Mouse (Mus musculus): ENCODE results near the gene Ttll5. TPM values are rescaled to one million over a fixed set of nuclear protein-coding genes. Genes with fewer than 3 reads are reported as not detected.

The Ttll5 gene
- polyA plus RNA-seq, 2 experiments, result 5.6 to 6.4 TPM

DNA sequence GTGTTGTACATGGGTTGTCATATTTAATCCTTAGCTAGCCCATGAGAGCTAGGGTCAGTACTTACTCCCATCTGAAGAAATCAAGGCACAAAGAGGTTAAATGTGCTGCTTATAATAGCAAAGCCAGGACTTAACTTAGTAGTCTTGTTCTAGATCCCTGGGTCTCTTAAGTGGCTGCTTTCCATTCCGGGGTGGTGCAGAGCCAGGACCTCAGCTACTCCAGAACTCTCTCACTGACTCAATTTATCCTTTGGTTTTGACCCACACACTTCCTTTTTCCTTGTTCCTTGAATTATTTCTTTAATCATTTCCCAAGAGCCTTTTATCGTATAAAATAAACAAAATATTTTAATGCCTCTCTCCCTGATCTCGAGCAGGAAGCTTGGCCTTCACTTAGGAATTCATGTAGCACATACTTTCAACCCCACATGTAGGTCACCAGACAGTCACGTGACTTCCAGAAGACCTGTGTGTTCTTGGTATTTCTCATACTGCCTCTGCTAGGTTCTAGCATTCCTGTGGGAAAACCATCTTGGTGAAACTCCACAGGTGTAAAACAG is 164.4 kb downstream of the Ttll5 start:
- H3K27ac ChIP-seq, result no peak overlapping the region
- no peaks in the 10 kb centered on the region for H3K27me3 ChIP-seq (ENCODE audit: control insufficient read depth, insufficient read depth, low read length)
- no peaks in the 10 kb centered on the region for H3K36me3 ChIP-seq (replicated peaks; ENCODE audit: control insufficient read depth, insufficient read depth, low read depth)
- no peak overlapping the region for H3K4me3 ChIP-seq (ENCODE audit: insufficient read depth in 1 of 2, low read depth in 2 of 2, low read length in 2 of 2)
- no peak overlapping the region for H3K9ac ChIP-seq (replicated peaks)
- H3K4me1 ChIP-seq (replicated peaks; ENCODE audit: control insufficient read depth in 2 of 2, insufficient read depth in 2 of 2, low read length in 1 of 2), result peaks cover 0 to 6% of the 10 kb centered on the region in 2 experiments; a peak in 2 of 4 replicates
- no peak overlapping the region for H3K4me2 ChIP-seq (ENCODE audit: low read depth)
- DNase-seq (ENCODE audit: low read depth in 3 of 3, low spot score in 3 of 3) (no peak), ATAC-seq (ENCODE audit: insufficient read depth) (no peak)
- H3K9me3 ChIP-seq (ENCODE audit: control insufficient read depth, low read length), result no peaks in the 10 kb centered on the region
- no peak for TF ChIP-seq EP300 (IDR thresholded peaks at IDR 0.05; ENCODE audit: low read depth)
- 66% methylated on average over 4 of the region's 4 CpGs for WGBS (ENCODE audit: insufficient replicate concordance)

GRCm38 (mm10) chr12:85992013-85992837 is 167.8 kb downstream of the Ttll5 start:
- DNase-seq (ENCODE audit: low read depth in 3 of 3, low spot score in 3 of 3), result no peak
- ATAC-seq (ENCODE audit: insufficient read depth), result no peak
- H3K4me3 ChIP-seq (ENCODE audit: insufficient read depth in 1 of 2, low read depth in 2 of 2, low read length in 2 of 2), result no peak overlapping the region

DNA sequence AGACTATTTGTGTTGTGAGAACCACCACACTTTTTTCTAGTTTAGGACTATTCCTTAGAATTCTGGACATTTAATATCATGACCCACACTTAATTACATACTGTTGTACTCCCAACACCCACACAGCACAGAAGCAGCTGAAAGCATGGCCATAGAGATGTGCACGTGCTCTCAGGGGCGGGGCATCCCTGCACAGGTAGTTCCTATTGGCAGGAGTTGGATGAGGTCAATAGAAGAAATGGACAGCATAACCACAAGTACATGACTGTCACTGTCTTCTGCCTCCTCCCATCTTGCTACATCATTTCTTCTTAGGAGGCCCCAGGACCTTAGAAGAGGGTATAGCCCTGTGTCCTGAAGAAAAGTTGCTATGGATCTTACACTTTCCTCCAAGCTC is 168.4 kb downstream of the Ttll5 start:
- no peak for ATAC-seq (ENCODE audit: insufficient read depth)
- 79% methylated on average over 2 of the region's 2 CpGs for WGBS (ENCODE audit: insufficient replicate concordance)
- no peak for TF ChIP-seq CTCF (IDR thresholded peaks at IDR 0.05; ENCODE audit: low read depth)
- no peak for TF ChIP-seq EP300 (IDR thresholded peaks at IDR 0.05; ENCODE audit: low read depth)

More at GRCm38 (mm10) chr12:85992013-85992837, 167.8 kb downstream of the Ttll5 start:
- 52% methylated on average over 7 of the region's 7 CpGs for WGBS (ENCODE audit: insufficient replicate concordance)
- Histone ChIP-seq H3K9me3 (ENCODE audit: control insufficient read depth, low read length) (no peaks in the 10 kb centered on the region), H3K27me3 (ENCODE audit: control insufficient read depth, insufficient read depth, low read length) (no peaks in the 10 kb centered on the region), H3K36me3 (replicated peaks; ENCODE audit: control insufficient read depth, insufficient read depth, low read depth) (no peaks in the 10 kb centered on the region), H3K4me1 (replicated peaks; ENCODE audit: control insufficient read depth in 2 of 2, insufficient read depth in 2 of 2, low read length in 1 of 2) (no peaks in the 10 kb centered on the region), H3K27ac (no peak overlapping the region), H3K9ac (replicated peaks) (no peak overlapping the region), H3K4me2 (ENCODE audit: low read depth) (no peak overlapping the region)
- TF ChIP-seq EP300 (IDR thresholded peaks at IDR 0.05; ENCODE audit: low read depth) (no peak), CTCF (IDR thresholded peaks at IDR 0.05; ENCODE audit: low read depth) (no peak)

GRCm38 (mm10) chr12:85993790-85994360 is 169.4 kb downstream of the Ttll5 start:
- H3K4me1 ChIP-seq (replicated peaks; ENCODE audit: control insufficient read depth in 2 of 2, insufficient read depth in 2 of 2, low read length in 1 of 2), result no peaks in the 10 kb centered on the region
- no peak for ATAC-seq (ENCODE audit: insufficient read depth)
- no peak overlapping the region for H3K4me2 ChIP-seq (ENCODE audit: low read depth)
- no peak for DNase-seq (ENCODE audit: low read depth in 3 of 3, low spot score in 3 of 3)
- H3K9ac ChIP-seq (replicated peaks), result no peak overlapping the region
- no peaks in the 10 kb centered on the region for H3K36me3 ChIP-seq (replicated peaks; ENCODE audit: control insufficient read depth, insufficient read depth, low read depth)
- no peak overlapping the region for H3K4me3 ChIP-seq (ENCODE audit: insufficient read depth in 1 of 2, low read depth in 2 of 2, low read length in 2 of 2)
- TF ChIP-seq CTCF (IDR thresholded peaks at IDR 0.05; ENCODE audit: low read depth) (no peak), EP300 (IDR thresholded peaks at IDR 0.05; ENCODE audit: low read depth) (no peak)
- no peak overlapping the region for H3K27ac ChIP-seq
- WGBS (ENCODE audit: insufficient replicate concordance), result 80% methylated on average over 5 of the region's 5 CpGs
- H3K9me3 ChIP-seq (ENCODE audit: control insufficient read depth, low read length), result no peaks in the 10 kb centered on the region
- H3K27me3 ChIP-seq (ENCODE audit: control insufficient read depth, insufficient read depth, low read length), result no peaks in the 10 kb centered on the region

More for the DNA sequence above, 168.4 kb downstream of the Ttll5 start:
- H3K9ac ChIP-seq (replicated peaks), result no peak overlapping the region
- no peaks in the 10 kb centered on the region for H3K36me3 ChIP-seq (replicated peaks; ENCODE audit: control insufficient read depth, insufficient read depth, low read depth)
- H3K4me2 ChIP-seq (ENCODE audit: low read depth), result no peak overlapping the region
- H3K27me3 ChIP-seq (ENCODE audit: control insufficient read depth, insufficient read depth, low read length), result no peaks in the 10 kb centered on the region
- H3K4me1 ChIP-seq (replicated peaks; ENCODE audit: control insufficient read depth in 2 of 2, insufficient read depth in 2 of 2, low read length in 1 of 2), result no peaks in the 10 kb centered on the region
- DNase-seq (ENCODE audit: low read depth in 3 of 3, low spot score in 3 of 3), result no peak
- no peak overlapping the region for H3K27ac ChIP-seq
- no peak overlapping the region for H3K4me3 ChIP-seq (ENCODE audit: insufficient read depth in 1 of 2, low read depth in 2 of 2, low read length in 2 of 2)
- H3K9me3 ChIP-seq (ENCODE audit: control insufficient read depth, low read length), result no peaks in the 10 kb centered on the region

DNA sequence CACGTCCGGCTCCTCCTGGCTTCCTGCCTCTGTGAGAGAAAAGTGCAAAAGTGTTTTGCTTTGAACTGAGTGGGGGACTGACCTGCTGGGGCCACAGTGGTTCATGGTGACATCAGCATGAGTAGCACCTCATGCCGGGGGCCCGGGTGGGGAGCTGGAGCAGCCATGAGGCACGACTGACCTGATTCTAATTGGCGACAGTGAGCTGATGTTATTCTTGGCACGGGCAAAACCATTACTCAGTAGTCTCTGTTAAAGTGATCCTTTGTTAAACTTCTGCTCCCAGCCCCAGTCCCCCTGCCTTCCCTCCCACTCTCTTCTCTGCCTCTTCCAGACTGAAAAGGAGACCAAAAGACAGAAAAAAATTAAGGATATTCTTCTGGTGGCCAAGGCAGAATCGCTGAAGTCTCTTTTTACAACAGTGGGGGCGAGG is 176.2 kb downstream of the Ttll5 start:
- ATAC-seq (ENCODE audit: insufficient read depth) (no peak), DNase-seq (ENCODE audit: low read depth in 3 of 3, low spot score in 3 of 3) (no peak)
- Histone ChIP-seq H3K4me2 (ENCODE audit: low read depth) (no peak overlapping the region), H3K36me3 (replicated peaks; ENCODE audit: control insufficient read depth, insufficient read depth, low read depth) (no peaks in the 10 kb centered on the region), H3K27me3 (ENCODE audit: control insufficient read depth, insufficient read depth, low read length) (no peaks in the 10 kb centered on the region), H3K9me3 (ENCODE audit: control insufficient read depth, low read length) (no peaks in the 10 kb centered on the region), H3K4me3 (ENCODE audit: insufficient read depth in 1 of 2, low read depth in 2 of 2, low read length in 2 of 2) (no peak overlapping the region), H3K27ac (no peak overlapping the region), H3K9ac (replicated peaks) (no peak overlapping the region), H3K4me1 (replicated peaks; ENCODE audit: control insufficient read depth in 2 of 2, insufficient read depth in 2 of 2, low read length in 1 of 2) (peaks cover 0 to 8% of the 10 kb centered on the region in 2 experiments; a peak in 1 of 4 replicates)
- WGBS (ENCODE audit: insufficient replicate concordance), result 64% methylated on average over 9 of the region's 9 CpGs
- TF ChIP-seq CTCF (IDR thresholded peaks at IDR 0.05; ENCODE audit: low read depth) (no peak), EP300 (IDR thresholded peaks at IDR 0.05; ENCODE audit: low read depth) (no peak)

Measured in liver, embryonic 14.5 days (tissue).